Mouse (Mus musculus): ENCODE data around the gene Abt1. TPM values are rescaled to one million over a fixed set of nuclear protein-coding genes. Genes with fewer than 3 reads are reported as not detected.

Gene Abt1
- polyA plus RNA-seq, 1 experiment from 2014 or later = 8.8 TPM

GRCm38 (mm10) chr13:23436861-23437822, 13.5 kb upstream of the Abt1 start:
- H3K4me1 ChIP-seq (replicated peaks) = peaks cover 28% of the 10 kb centered on the region
- H3K27me3 ChIP-seq = no peaks in the 10 kb centered on the region
- H3K9ac ChIP-seq = peak overlapping the region; percentile 56
- H3K4me2 ChIP-seq = peak overlapping the region; percentile 91
- peak overlapping the region; percentile 57 for H3K4me3 ChIP-seq
- ATAC-seq (ENCODE audit: low FRiP score, low read depth) = peak; percentile 40; the same call in 1 of the 2 replicates
- under 1% methylated on average over 32 of the region's 32 CpGs for WGBS
- H3K9me3 ChIP-seq = no peaks in the 10 kb centered on the region
- H3K27ac ChIP-seq (replicated peaks) = peak overlapping the region; percentile 60
- H3K36me3 ChIP-seq = no peaks in the 10 kb centered on the region

GRCm38 (mm10) chr13:23436231-23436661, 12.6 kb upstream of the Abt1 start:
- ATAC-seq (ENCODE audit: low FRiP score, low read depth) = no peak
- H3K27ac ChIP-seq (replicated peaks) = no peak overlapping the region
- no peaks in the 10 kb centered on the region for H3K9me3 ChIP-seq
- H3K27me3 ChIP-seq = no peaks in the 10 kb centered on the region
- 1% methylated on average over 11 of the region's 11 CpGs for WGBS
- peak overlapping the region; percentile 91 for H3K4me2 ChIP-seq
- H3K4me3 ChIP-seq = peak overlapping the region; percentile 57
- H3K9ac ChIP-seq = no peak overlapping the region
- H3K4me1 ChIP-seq (replicated peaks) = peaks cover 32% of the 10 kb centered on the region
- no peaks in the 10 kb centered on the region for H3K36me3 ChIP-seq

GRCm38 (mm10) chr13:23435676-23436075, 12.0 kb upstream of the Abt1 start:
- WGBS = 2% methylated on average over 12 of the region's 12 CpGs
- peak overlapping the region; percentile 91 for H3K4me2 ChIP-seq
- peak overlapping the region; percentile 23 for H3K9ac ChIP-seq
- no peaks in the 10 kb centered on the region for H3K27me3 ChIP-seq
- no peaks in the 10 kb centered on the region for H3K9me3 ChIP-seq
- no peak for ATAC-seq (ENCODE audit: low FRiP score, low read depth)
- no peak overlapping the region for H3K27ac ChIP-seq (replicated peaks)
- peak overlapping the region; percentile 57 for H3K4me3 ChIP-seq
- peaks cover 32% of the 10 kb centered on the region for H3K4me1 ChIP-seq (replicated peaks)
- H3K36me3 ChIP-seq = no peaks in the 10 kb centered on the region

GRCm38 (mm10) chr13:23435241-23435640, 11.6 kb upstream of the Abt1 start:
- no peak for ATAC-seq (ENCODE audit: low FRiP score, low read depth)
- Histone ChIP-seq H3K4me2 (peak overlapping the region; percentile 91), H3K9ac (peak overlapping the region; percentile 23), H3K27ac (replicated peaks) (no peak overlapping the region), H3K27me3 (no peaks in the 10 kb centered on the region), H3K36me3 (no peaks in the 10 kb centered on the region), H3K9me3 (no peaks in the 10 kb centered on the region), H3K4me3 (peak overlapping the region; percentile 57), H3K4me1 (replicated peaks) (peaks cover 33% of the 10 kb centered on the region)
- 22% methylated on average over 4 of the region's 4 CpGs for WGBS

GRCm38 (mm10) chr13:23434426-23434825, 10.8 kb upstream of the Abt1 start:
- Histone ChIP-seq H3K9ac (no peak overlapping the region), H3K4me3 (0 out of 2 replicates have a peak overlapping the region, but pooled peaks have one; percentile 6), H3K9me3 (no peaks in the 10 kb centered on the region), H3K4me2 (peak overlapping the region; percentile 91), H3K4me1 (replicated peaks) (peaks cover 41% of the 10 kb centered on the region), H3K27ac (replicated peaks) (no peak overlapping the region), H3K27me3 (no peaks in the 10 kb centered on the region), H3K36me3 (no peaks in the 10 kb centered on the region)
- 22% methylated on average over 7 of the region's 7 CpGs for WGBS
- ATAC-seq (ENCODE audit: low FRiP score, low read depth) = no peak

GRCm38 (mm10) chr13:23433801-23434200, 10.1 kb upstream of the Abt1 start:
- Histone ChIP-seq H3K36me3 (no peaks in the 10 kb centered on the region), H3K9ac (no peak overlapping the region), H3K27ac (replicated peaks) (no peak overlapping the region), H3K9me3 (no peaks in the 10 kb centered on the region), H3K4me2 (peak overlapping the region; percentile 63), H3K4me3 (no peak overlapping the region), H3K27me3 (no peaks in the 10 kb centered on the region), H3K4me1 (replicated peaks) (peaks cover 38% of the 10 kb centered on the region)
- 54% methylated on average over 5 of the region's 5 CpGs for WGBS
- no peak for ATAC-seq (ENCODE audit: low FRiP score, low read depth)

GRCm38 (mm10) chr13:23433206-23433605, 9.5 kb upstream of the Abt1 start:
- H3K27me3 ChIP-seq = no peaks in the 10 kb centered on the region
- ATAC-seq (ENCODE audit: low FRiP score, low read depth) = no peak

GRCm38 (mm10) chr13:23432562-23433201, 9.0 kb upstream of the Abt1 start:
- under 1% methylated on average over 28 of the region's 28 CpGs for WGBS
- no peaks in the 10 kb centered on the region for H3K36me3 ChIP-seq
- peak overlapping the region; percentile 88 for H3K27ac ChIP-seq (replicated peaks)
- no peaks in the 10 kb centered on the region for H3K9me3 ChIP-seq
- peak overlapping the region; percentile 77 for H3K4me3 ChIP-seq
- no peaks in the 10 kb centered on the region for H3K27me3 ChIP-seq
- peak; percentile 89 for ATAC-seq (ENCODE audit: low FRiP score, low read depth)
- peaks cover 37% of the 10 kb centered on the region for H3K4me1 ChIP-seq (replicated peaks)
- H3K9ac ChIP-seq = peak overlapping the region; percentile 39
- H3K4me2 ChIP-seq = peak overlapping the region; percentile 63

More at GRCm38 (mm10) chr13:23433206-23433605, 9.5 kb upstream of the Abt1 start:
- peaks cover 37% of the 10 kb centered on the region for H3K4me1 ChIP-seq (replicated peaks)
- peak overlapping the region; percentile 63 for H3K4me2 ChIP-seq
- WGBS = 20% methylated on average over 5 of the region's 5 CpGs
- no peak overlapping the region for H3K9ac ChIP-seq
- no peaks in the 10 kb centered on the region for H3K9me3 ChIP-seq
- no peak overlapping the region for H3K27ac ChIP-seq (replicated peaks)
- H3K4me3 ChIP-seq = peak overlapping the region; percentile 77
- H3K36me3 ChIP-seq = no peaks in the 10 kb centered on the region

GRCm38 (mm10) chr13:23431351-23431771, 7.7 kb upstream of the Abt1 start:
- Histone ChIP-seq H3K4me3 (peak overlapping the region; percentile 77), H3K27ac (replicated peaks) (peak overlapping the region; percentile 88), H3K27me3 (no peaks in the 10 kb centered on the region), H3K9ac (peak overlapping the region; percentile 34), H3K9me3 (no peaks in the 10 kb centered on the region), H3K4me2 (peak overlapping the region; percentile 63), H3K4me1 (replicated peaks) (peaks cover 37% of the 10 kb centered on the region), H3K36me3 (no peaks in the 10 kb centered on the region)
- peak; percentile 83 for ATAC-seq (ENCODE audit: low FRiP score, low read depth)
- under 1% methylated on average over 15 of the region's 15 CpGs for WGBS

- peak; percentile 68 for ATAC-seq (ENCODE audit: low FRiP score, low read depth)
- no peaks in the 10 kb centered on the region for H3K27me3 ChIP-seq
- H3K36me3 ChIP-seq = no peaks in the 10 kb centered on the region
- H3K27ac ChIP-seq (replicated peaks) = peak overlapping the region; percentile 88
- peak overlapping the region; percentile 63 for H3K4me2 ChIP-seq
- peaks cover 35% of the 10 kb centered on the region for H3K4me1 ChIP-seq (replicated peaks)
- WGBS = 0% methylated on average over 17 of the region's 17 CpGs
- H3K9me3 ChIP-seq = no peaks in the 10 kb centered on the region
- H3K4me3 ChIP-seq = peak overlapping the region; percentile 77
- H3K9ac ChIP-seq = peak overlapping the region; percentile 58
Measured at GRCm38 (mm10) chr13:23430734-23431133, 7.1 kb upstream of the Abt1 start.

- Histone ChIP-seq H3K27ac (replicated peaks) (peak overlapping the region; percentile 88; the same call in 1 of the 2 replicates), H3K4me1 (replicated peaks) (peaks cover 39% of the 10 kb centered on the region), H3K4me3 (peak overlapping the region; percentile 77), H3K27me3 (no peaks in the 10 kb centered on the region), H3K9me3 (no peaks in the 10 kb centered on the region), H3K4me2 (peak overlapping the region; percentile 63), H3K36me3 (no peaks in the 10 kb centered on the region), H3K9ac (peak overlapping the region; percentile 58)
- 41% methylated on average over 10 of the region's 10 CpGs for WGBS
- no peak for ATAC-seq (ENCODE audit: low FRiP score, low read depth)
Measured at GRCm38 (mm10) chr13:23429771-23430380, 6.2 kb upstream of the Abt1 start.

Data from hindbrain, embryonic 15.5 days (tissue).